Mouse (Mus musculus) gastrocnemius, postnatal 25 days (tissue): ENCODE results near the gene Aqp1. TPM values are rescaled to one million over a fixed set of nuclear protein-coding genes. Genes with fewer than 3 reads are reported as not detected.

Experiments used
- microRNA-seq, 2 experiments: library from miRNA; unstranded; fragments of <30 nt; microRNA quantifications; one replicate each; pipeline ENCODE4 v1.2.0; 2021; ENCODE audit warnings: borderline replicate concordance in 2 of 2
- total RNA-seq, 2 experiments: library from RNA; stranded (reverse); gene quantifications; 1 replicate in 1 of 2; 2 replicates in 1 of 2; pipeline ENCODE4 v1.2.3; 2021

Aqp1 gene
- total RNA-seq, 2 experiments from 2014 or later, result 203 to 271 TPM

Small RNAs within 50 kb of the gene (microRNA-seq; reads per million reads assigned to microRNA genes)
- 0 reads per million in 2 experiments for gene Gm25458

Other genes starting within 250 kb of the Aqp1 start
- gene Crhr2, start 203.4 kb upstream of the Aqp1 start, total RNA-seq, result 10 to 100 TPM; 18.3 to 21.7 TPM
- gene Inmt, start 161.4 kb upstream of the Aqp1 start, total RNA-seq, result 1 to 10 TPM; 4.3 to 5.7 TPM
- 1 to 10 TPM; 1.8 to 2.3 TPM for gene Mindy4, start 133.0 kb upstream of the Aqp1 start, total RNA-seq
- gene Ghrhr, start 39.9 kb downstream of the Aqp1 start, total RNA-seq, result not detected
- 1 to 10 TPM; 1.2 to 2.8 TPM for gene Adcyap1r1, start 115.5 kb downstream of the Aqp1 start, total RNA-seq